Mouse (Mus musculus) erythroblast, embryonic 14.5 days (primary cell): Measurements from ENCODE around the gene Alox15.

Source experiments
- GATA1 ChIP-seq: IDR thresholded peaks from 2 replicates; pipeline ENCODE4 v1.6.1; 2012; ENCODE audit warnings: low read length, inconsistent platforms, mixed read lengths
- TAL1 ChIP-seq: IDR thresholded peaks from 3 replicates; pipeline ENCODE4 v1.6.1; 2012; ENCODE audit warnings: low read length, inconsistent platforms, mixed read lengths

GRCm38 (mm10) chr11:70381330-70381729, 29.5 kb upstream of the Alox15 start:
- no peak for TF ChIP-seq GATA1
- TF ChIP-seq TAL1 = no peak
